Mouse (Mus musculus) fibroblast of lung, adult 2 months (primary cell): ENCODE results near the gene Llgl1.

Experiments used
- DNase-seq: peaks from one replicate; pipeline ENCODE4 v3.0.0-alpha.2; 2011; ENCODE audit warnings: low read depth

The Llgl1 gene

DNA sequence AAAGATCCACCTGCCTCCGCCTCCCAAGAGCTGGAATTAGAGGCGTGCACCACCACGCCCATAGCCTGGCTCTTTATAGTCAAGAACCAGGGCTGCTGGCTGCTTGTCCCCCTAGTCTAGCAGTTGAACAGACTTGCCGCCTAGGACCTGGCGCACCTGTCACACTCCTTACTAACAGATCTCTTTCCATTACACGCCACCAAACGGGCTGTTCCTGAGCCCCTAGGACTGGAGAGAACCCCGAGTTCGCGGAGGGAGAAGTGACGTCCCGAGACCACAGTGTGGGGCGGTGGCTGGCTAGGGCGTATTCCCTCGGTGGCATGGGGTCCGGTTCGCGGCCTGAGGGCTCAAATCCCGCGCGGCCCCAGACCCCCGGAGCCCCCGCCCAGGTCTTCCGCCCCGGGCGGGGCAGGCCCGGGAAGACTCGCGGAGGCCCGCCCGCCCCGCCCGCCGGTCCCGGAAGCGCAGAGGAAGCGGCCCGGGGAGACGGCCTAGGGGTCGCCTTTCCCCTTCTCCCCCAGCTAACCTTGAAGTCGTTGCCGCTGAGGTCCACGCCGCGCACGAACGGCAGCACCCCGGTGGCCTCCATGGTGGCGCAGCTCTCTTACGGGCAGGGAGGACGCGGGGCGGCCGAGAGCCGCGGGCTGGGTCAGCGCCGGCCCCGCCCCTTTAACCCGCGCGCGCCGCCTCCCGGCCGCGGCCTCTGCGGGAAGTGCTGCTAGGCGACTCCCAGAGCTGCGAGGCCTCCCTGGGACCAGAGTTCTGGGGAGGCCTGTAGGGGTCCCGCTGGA lies 27.3 kb downstream of the Llgl1 start, which contains the start of gene Flii:
Gene Flii, minus strand, starts transcription at position 663 of the 791 bp plus-strand sequence.
- DNase-seq, result peak; percentile 46

DNA sequence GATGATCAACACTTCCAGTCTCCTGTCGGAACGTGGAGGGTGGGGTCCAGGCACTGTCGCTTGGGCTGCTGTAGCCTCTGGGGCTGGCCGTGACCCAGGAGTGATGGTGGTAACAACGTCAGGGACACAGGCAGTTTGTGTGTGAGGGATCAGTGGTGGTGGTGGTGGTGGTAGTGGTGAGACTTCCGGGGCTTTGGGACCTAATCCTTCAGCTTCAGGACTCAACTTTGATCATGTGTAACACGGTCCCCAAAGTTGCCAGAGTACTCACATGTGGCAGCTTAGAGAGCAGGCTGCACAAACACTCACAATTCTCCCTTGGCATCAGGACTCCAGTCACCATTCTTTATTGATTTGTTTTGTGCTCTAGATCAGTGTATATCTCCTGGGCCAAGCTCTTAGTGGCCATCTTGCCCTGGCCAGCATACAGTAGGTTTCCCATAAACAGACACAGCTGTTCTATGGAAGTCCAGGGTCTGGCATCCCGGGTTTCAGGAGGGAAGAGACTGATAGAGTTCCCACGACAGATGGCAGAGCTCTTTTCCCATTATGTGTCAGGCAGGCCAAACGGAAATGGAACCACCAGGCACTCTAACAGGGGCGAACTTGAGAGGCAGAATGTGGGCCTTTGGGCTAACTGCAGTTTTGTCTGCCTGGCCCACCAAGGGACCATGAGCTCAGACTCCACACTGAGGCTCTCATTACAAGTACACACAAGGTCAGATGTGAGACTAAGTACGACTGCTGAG lies 28.0 kb downstream of the Llgl1 start:
- no peak for DNase-seq

DNA sequence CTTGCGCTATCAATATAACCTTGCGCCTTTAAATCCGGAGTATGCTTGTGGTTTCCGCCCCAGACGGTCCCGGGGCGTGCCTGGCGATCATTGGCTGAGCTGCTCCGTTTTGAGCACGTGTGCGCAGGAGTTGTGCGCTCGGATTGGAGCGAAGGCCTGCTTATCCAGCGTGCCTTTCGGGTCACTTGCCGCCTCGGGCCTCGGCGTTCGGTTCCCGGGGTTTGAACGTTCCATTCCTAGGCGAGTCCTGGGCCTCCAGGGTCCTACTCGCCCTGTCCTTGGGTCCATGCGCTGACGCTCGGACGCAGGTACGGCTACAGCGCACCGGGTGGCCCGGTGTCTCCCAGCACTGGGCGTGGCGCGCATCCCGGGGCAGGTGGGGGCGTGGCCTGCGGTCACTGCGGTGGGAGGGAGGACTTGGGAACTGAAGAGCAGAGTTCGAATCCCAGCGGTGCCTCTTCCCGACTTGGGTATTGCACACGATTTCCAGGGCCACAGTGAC lies 28.8 kb downstream of the Llgl1 start, which contains the start of gene Mief2:
Gene Mief2, plus strand, starts transcription at position 139 of the 502 bp plus-strand sequence.
- peak; percentile 94 for DNase-seq

DNA sequence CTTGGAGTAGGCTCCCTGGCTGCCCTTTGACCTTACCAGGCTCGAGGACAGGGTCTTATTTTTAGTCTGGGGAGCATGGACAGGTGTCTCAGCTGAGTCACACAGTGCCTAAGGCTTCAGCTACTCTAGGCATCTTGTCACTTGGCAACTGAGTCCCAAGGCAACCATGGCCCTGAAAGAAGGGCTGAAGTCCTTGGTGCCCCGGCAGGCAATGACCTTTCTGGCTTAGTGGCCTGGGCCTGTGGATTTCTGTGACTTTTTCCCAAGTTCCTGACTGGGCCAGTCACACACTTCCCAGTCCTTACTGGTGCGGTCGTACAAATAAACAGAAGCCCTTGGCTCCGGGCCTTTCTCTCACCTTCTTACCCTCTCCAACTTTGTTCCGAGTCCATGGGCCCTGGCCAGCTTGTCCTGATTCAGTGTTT lies 29.7 kb downstream of the Llgl1 start:
- DNase-seq, result no peak

DNA sequence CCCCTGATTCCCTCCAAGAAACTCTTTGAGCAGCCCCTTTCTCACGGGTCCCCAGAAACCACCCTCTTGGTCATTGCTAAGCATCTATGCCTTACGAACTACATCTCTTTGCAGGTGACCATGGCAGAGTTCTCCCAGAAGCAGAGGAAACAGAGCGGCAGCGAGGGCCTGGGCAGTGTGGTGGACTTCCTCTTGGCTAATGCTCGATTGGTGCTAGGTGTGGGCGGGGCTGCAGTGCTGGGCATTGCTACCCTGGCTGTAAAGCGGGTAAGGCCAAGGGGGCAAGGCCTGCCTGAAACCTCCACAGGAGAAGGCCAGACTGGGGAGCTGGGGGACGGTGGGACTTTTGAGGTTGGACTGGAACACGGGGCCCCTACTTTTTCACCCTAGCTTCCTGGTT lies 30.6 kb downstream of the Llgl1 start:
- DNase-seq, result no peak

DNA sequence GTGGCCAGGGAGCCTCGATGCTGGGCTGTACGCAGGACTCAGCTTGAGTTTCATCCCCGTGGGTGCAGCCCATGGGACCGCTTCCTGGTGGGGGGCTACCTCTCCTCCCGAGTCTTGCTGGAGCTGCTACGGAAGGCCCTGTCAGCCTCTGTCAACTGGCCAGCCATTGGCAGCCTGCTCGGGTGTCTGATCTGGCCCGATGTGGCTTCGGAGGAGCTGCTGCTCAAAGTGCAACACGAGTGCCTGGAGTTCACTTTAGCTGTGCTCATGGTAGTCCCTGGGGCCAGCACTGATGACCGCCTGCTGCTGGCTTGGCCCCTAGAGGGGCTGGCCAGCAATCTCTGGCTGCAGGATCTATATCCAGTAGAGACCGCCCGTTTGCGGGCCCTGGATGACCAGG lies 31.7 kb downstream of the Llgl1 start:
- no peak for DNase-seq

DNA sequence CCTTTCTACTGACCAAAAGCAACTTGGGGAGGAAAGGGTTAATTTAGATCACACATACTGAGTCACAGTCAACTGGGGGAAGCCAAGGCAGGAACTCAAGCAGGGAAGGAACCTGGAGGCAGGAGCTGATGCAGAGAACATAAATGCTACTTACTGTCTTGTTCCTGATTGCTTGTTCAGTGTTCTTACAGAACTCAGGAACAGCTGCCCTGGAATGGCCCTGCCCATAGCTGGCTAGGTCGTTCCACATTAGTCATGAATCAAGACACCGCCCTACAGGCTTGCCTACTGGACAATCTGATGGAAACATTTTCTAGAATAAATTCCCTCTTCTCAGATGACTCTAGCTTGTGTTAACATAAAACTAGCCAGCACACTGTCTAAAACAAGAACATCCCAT lies 34.7 kb downstream of the Llgl1 start:
- peak; percentile 61 for DNase-seq

DNA sequence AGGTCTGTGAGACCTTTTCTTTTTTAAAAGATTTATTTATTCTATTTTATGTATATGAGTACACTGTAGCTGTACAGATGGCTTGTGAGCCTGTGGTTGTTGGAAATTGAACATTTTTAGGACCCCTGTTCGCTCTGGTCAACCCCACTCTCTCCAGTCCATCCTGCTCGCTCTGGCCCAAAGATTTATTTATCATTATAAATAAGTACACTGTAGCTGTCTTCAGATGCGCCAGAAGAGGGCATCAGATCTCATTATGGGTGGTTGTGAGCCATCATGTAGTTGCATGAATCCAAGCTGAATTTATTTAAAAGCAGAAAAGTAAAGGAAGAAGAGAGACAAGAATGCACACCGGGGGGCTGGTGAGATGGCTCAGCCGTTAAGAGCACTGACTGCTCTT lies 35.7 kb downstream of the Llgl1 start:
- no peak for DNase-seq

DNA sequence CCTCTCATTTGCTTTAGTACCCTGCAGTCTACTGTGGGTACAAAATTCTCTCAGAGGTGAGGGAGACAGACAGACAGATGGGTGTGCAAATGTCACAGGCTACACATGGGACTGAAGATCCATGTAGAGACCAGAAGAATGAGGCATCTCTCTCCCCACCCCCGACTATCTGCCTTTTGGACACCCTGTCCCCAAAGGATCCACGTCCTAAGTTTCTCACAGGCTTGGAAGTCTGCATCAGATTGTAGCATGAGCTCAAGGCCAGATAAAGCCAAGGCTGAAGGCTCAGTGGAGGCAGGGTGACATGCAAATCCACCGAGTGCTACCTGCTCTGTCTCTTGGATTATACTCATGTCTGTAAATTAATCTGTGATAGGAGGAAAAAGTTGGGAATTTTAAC lies 37.0 kb downstream of the Llgl1 start:
- no peak for DNase-seq

DNA sequence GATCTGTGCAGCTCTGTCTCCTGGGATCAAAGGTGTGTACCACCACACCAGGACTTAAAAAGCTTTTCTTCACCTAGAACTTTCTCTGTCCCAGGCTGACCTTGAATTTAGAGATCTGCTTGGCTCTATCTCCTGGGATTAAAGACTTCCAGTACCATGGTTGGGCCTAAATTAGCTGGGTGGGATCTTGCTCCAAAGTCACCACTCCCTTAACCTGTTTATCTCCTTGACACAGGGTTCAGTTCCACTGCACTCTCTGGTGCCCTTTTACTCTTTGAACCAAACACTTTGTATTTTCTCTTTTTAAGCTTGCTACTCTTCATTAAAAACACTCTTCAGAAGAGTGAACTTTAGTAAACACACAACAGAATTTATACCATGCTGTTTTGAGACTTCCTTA lies 37.9 kb downstream of the Llgl1 start:
- no peak for DNase-seq

DNA sequence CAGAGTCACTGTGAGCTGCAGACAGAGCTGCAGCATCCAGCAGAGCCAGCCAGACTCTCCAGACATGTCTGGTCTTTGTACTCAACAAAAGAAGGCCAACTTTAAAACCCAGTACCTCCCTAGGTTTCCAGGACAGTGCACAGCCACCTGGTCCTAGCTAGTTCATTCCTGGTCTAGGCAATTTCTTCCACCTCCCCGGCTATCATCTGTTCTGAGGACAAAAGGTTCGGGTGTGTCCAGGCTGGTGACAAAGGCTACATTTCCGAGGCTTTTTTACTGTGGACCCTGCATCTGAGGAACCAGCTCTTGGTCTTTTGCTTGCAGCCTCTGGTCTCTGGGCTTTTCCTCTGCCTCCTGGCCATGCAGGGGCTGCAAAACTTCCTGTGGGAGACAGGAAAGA lies 40.8 kb downstream of the Llgl1 start:
- no peak for DNase-seq

DNA sequence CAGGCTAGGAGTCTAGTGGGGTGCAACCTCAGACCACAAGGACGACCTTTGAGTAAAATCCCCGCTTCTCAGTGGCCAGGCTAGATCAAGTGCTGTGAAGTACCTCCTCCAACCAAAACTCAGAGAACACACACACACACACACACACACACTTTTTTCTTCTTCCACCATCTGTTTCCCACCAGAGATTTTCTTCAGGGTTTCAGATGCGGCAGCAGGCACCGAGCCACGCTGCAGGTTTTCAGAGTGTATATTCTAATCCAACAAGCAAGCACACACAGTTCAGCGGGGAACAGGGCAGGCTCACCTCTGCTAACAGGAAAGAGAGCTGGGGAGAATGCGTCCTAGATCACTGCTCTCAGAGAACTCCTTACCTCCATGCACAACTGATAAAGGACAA lies 56.0 kb downstream of the Llgl1 start:
- DNase-seq, result no peak

DNA sequence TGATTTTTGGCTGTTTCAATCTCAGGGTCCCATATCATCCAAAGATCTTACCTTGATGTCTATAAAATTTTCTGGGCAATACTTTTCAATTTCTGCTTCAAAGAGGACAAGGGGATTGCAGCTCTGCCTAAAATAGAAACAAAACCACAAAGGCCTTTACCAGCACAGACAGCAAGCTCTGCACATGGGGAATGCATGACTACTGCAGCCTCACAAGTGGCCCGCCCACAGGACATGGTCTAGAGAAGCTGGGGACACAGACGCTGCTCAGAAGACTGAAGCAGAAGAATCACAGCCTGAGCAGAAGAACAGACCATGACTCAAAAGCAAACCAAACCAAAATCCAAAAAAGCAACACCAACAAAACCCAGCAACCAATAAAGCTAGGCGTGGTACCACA lies 62.2 kb downstream of the Llgl1 start:
- no peak for DNase-seq
